Mouse (Mus musculus): ENCODE measurements at regions not wholly inside any gene's neighbourhood (a gene's known extent, or its start where the extent isn't known, plus 50 kb on each side); places are given as distances from the start of the nearest gene placed in this dataset.
A peak's percentile ranks its signal among the peaks of the same experiment; 100 is the strongest.

- DNase-seq (ENCODE audit: low spot score): no peak
- no peaks in the 10 kb centered on the region for H3K9me3 ChIP-seq (replicated peaks)
- 0 out of 2 replicates have a peak, but pooled peaks cover 3% of the 10 kb centered on the region for H3K27me3 ChIP-seq (ENCODE audit: low read depth, poor library complexity, severe bottlenecking)
- no peaks in the 10 kb centered on the region for H3K4me1 ChIP-seq
- H3K36me3 ChIP-seq: no peaks in the 10 kb centered on the region
- WGBS: 90% methylated on average over 9 of the region's 9 CpGs
- no peak overlapping the region for H3K4me3 ChIP-seq
- no peak overlapping the region for H3K27ac ChIP-seq (replicated peaks)
Observed at GRCm38 (mm10) chr11:23996250-23996649, 78.6 kb downstream of the A830031A19Rik start.

- Histone ChIP-seq H3K9me3 (replicated peaks) (no peaks in the 10 kb centered on the region), H3K36me3 (no peaks in the 10 kb centered on the region), H3K27ac (replicated peaks) (no peak overlapping the region), H3K27me3 (ENCODE audit: low read depth, poor library complexity, severe bottlenecking) (0 out of 2 replicates have a peak, but pooled peaks cover 3% of the 10 kb centered on the region), H3K4me1 (no peaks in the 10 kb centered on the region), H3K4me3 (no peak overlapping the region)
- DNase-seq (ENCODE audit: low spot score): no peak
Observed at GRCm38 (mm10) chr11:23994160-23994559, 80.7 kb downstream of the A830031A19Rik start.

- H3K4me1 ChIP-seq: peaks cover 5% of the 10 kb centered on the region; the same call in 1 of the 2 replicates
- H3K36me3 ChIP-seq: no peaks in the 10 kb centered on the region
- no peak overlapping the region for H3K27ac ChIP-seq (replicated peaks)
- peaks cover 62% of the 10 kb centered on the region for H3K27me3 ChIP-seq (ENCODE audit: low read depth, poor library complexity, severe bottlenecking)
- H3K4me3 ChIP-seq: no peak overlapping the region
- no peaks in the 10 kb centered on the region for H3K9me3 ChIP-seq (replicated peaks)
- no peak for DNase-seq (ENCODE audit: low spot score)
- 75% methylated on average over 7 of the region's 7 CpGs for WGBS
Observed at GRCm38 (mm10) chr11:23987532-23988450, 87.1 kb downstream of the A830031A19Rik start.

- WGBS: 89% methylated on average over 3 of the region's 3 CpGs
- H3K36me3 ChIP-seq: no peaks in the 10 kb centered on the region
- no peak overlapping the region for H3K27ac ChIP-seq (replicated peaks)
- no peaks in the 10 kb centered on the region for H3K9me3 ChIP-seq (replicated peaks)
- H3K4me1 ChIP-seq: peaks cover 5% of the 10 kb centered on the region; the same call in 1 of the 2 replicates
- no peak for DNase-seq (ENCODE audit: low spot score)
- H3K4me3 ChIP-seq: no peak overlapping the region
- H3K27me3 ChIP-seq (ENCODE audit: low read depth, poor library complexity, severe bottlenecking): peaks cover 85% of the 10 kb centered on the region
Observed at GRCm38 (mm10) chr11:23985231-23985630, 89.6 kb downstream of the A830031A19Rik start.

DNA sequence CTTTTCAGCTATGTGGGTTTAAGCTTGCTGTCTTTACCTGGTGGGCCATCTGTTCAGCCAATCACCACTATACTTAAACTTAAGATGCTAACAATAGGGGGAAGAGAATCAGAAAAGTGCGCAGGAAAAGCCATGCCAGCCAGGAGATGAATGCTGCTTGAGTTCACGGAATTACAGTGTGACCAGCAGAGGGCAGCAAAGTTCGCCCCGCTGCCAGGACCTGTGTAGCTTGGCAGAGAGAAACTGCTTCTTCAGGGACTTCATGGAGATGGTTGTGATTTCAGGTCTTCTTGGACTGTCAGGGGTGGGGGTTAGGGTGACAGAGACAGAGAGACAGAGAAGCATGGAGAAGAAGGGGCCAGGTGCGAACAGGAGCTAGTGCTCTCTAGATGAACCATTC lies 84.3 kb upstream of the Papolg start:
- H3K27me3 ChIP-seq (ENCODE audit: low read depth, poor library complexity, severe bottlenecking): peaks cover 84% of the 10 kb centered on the region
- WGBS: 8% methylated on average over 5 of the region's 5 CpGs
- no peaks in the 10 kb centered on the region for H3K9me3 ChIP-seq (replicated peaks)
- no peak overlapping the region for H3K4me3 ChIP-seq
- H3K4me1 ChIP-seq: no peaks in the 10 kb centered on the region
- DNase-seq (ENCODE audit: low spot score): peak; percentile 74
- no peaks in the 10 kb centered on the region for H3K36me3 ChIP-seq
- no peak overlapping the region for H3K27ac ChIP-seq (replicated peaks)

DNA sequence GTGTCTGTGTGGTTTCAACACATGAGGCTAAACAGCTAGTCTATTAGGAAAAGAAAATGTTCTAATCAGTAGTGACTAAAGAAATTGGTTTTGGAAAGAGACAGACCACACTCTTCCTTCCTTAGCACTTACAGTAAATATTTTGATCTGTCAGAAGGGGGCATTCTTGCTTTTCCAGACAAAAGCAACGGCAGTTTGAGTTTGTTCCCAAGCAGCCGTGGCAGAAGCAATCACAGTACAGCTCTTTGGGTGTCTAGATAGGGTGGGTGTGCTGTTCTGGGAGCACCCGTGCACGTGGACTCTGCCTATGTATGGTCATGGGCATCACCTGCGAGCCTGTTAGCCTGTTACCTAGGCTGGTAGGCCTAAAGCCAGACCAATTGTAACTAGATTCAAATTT lies 83.2 kb upstream of the Papolg start:
- Histone ChIP-seq H3K4me3 (no peak overlapping the region), H3K36me3 (no peaks in the 10 kb centered on the region), H3K27me3 (ENCODE audit: low read depth, poor library complexity, severe bottlenecking) (peaks cover 74% of the 10 kb centered on the region), H3K4me1 (no peaks in the 10 kb centered on the region), H3K9me3 (replicated peaks) (no peaks in the 10 kb centered on the region), H3K27ac (replicated peaks) (no peak overlapping the region)
- 79% methylated on average over 5 of the region's 5 CpGs for WGBS
- DNase-seq (ENCODE audit: low spot score): no peak

DNA sequence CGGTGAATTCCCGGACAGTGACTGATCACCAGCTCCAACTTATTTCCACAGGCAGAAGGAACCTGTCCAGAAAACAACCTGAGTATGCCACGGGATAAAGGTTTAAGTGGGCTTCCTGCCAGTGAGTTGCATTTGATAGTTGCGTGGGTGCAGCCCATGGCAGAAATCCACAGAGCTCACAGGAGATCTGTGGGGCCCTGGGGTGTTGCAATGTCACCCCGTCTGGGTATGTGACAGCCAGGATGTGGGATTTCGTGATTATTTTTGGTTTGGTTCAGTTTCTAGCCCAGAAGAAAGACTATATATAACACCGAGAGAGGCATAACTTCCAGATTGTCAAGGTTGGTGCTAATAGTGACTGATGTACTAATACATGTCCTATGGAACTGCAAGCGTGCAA lies 82.0 kb upstream of the Papolg start:
- no peak for DNase-seq (ENCODE audit: low spot score)
- peaks cover 62% of the 10 kb centered on the region for H3K27me3 ChIP-seq (ENCODE audit: low read depth, poor library complexity, severe bottlenecking)
- H3K4me3 ChIP-seq: no peak overlapping the region
- H3K27ac ChIP-seq (replicated peaks): no peak overlapping the region
- 87% methylated on average over 8 of the region's 8 CpGs for WGBS
- no peaks in the 10 kb centered on the region for H3K9me3 ChIP-seq (replicated peaks)
- H3K36me3 ChIP-seq: no peaks in the 10 kb centered on the region
- no peaks in the 10 kb centered on the region for H3K4me1 ChIP-seq

GRCm38 (mm10) chr11:23954323-23954722 lies 59.3 kb upstream of the Papolg start:
- H3K36me3 ChIP-seq: no peaks in the 10 kb centered on the region
- H3K4me3 ChIP-seq: no peak overlapping the region
- H3K9me3 ChIP-seq (replicated peaks): 0 out of 2 replicates have a peak, but pooled peaks cover 3% of the 10 kb centered on the region
- H3K27me3 ChIP-seq (ENCODE audit: low read depth, poor library complexity, severe bottlenecking): no peaks in the 10 kb centered on the region
- no peak overlapping the region for H3K27ac ChIP-seq (replicated peaks)
- H3K4me1 ChIP-seq: no peaks in the 10 kb centered on the region
- 6% methylated on average over 4 of the region's 4 CpGs for WGBS
- DNase-seq (ENCODE audit: low spot score): no peak

GRCm38 (mm10) chr11:23945966-23946365 lies 50.9 kb upstream of the Papolg start:
- Histone ChIP-seq H3K27me3 (ENCODE audit: low read depth, poor library complexity, severe bottlenecking) (no peaks in the 10 kb centered on the region), H3K9me3 (replicated peaks) (no peaks in the 10 kb centered on the region), H3K4me3 (no peak overlapping the region), H3K27ac (replicated peaks) (no peak overlapping the region), H3K36me3 (no peaks in the 10 kb centered on the region), H3K4me1 (no peaks in the 10 kb centered on the region)
- DNase-seq (ENCODE audit: low spot score): no peak
